Mouse (Mus musculus) midbrain, embryonic 14.5 days (tissue): ENCODE results near the gene Ctns. TPM values are rescaled to one million over a fixed set of nuclear protein-coding genes. Genes with fewer than 3 reads are reported as not detected.

Experiments
- ATAC-seq: fragments of 200-750 bp; cut with Nextera tagmentation; 2 replicates; pipeline ENCODE4 v1.8.0; 2017; ENCODE audit warnings: moderate number of reproducible peaks, moderate library complexity; ENCODE audit not compliant: low FRiP score, low TSS enrichment
- DNase-seq: peaks from one replicate; pipeline ENCODE4 v3.0.0-alpha.2; 2015
- H3K27ac ChIP-seq: fragments of 300-500 bp; sonication (generic); replicated peaks from 2 replicates; pipeline ENCODE4 v1.5.1; 2014; ENCODE audit warnings: mild to moderate bottlenecking, low read depth, low read length, moderate library complexity
- H3K27me3 ChIP-seq: fragments of 300-500 bp; sonication (generic); 2 replicates; pipeline ENCODE4 v1.6.1; 2014; ENCODE audit warnings: low read length, control low read depth, mixed read lengths; ENCODE audit not compliant: control insufficient read depth, insufficient read depth
- H3K36me3 ChIP-seq: fragments of 300-500 bp; sonication (generic); 2 replicates; pipeline ENCODE4 v1.6.1; 2014; ENCODE audit warnings: low read length, control low read depth; ENCODE audit not compliant: control insufficient read depth, insufficient read depth
- H3K4me1 ChIP-seq: fragments of 300-500 bp; sonication (generic); 2 replicates; pipeline ENCODE4 v1.6.1; 2014; ENCODE audit warnings: mild to moderate bottlenecking, antibody characterized with exemption, low read length, control low read depth; ENCODE audit not compliant: control insufficient read depth, insufficient read depth
- H3K4me2 ChIP-seq: fragments of 300-500 bp; sonication (generic); 2 replicates; pipeline ENCODE4 v1.6.1; 2014; ENCODE audit warnings: mild to moderate bottlenecking, low read length, moderate library complexity
- H3K4me3 ChIP-seq: fragments of 300-500 bp; sonication (generic); replicated peaks from 2 replicates; pipeline ENCODE4 v1.5.1; 2014; ENCODE audit warnings: low read depth, low read length
- H3K9ac ChIP-seq: fragments of 300-500 bp; sonication (generic); replicated peaks from 2 replicates; pipeline ENCODE4 v1.6.1; 2014; ENCODE audit warnings: mild to moderate bottlenecking, low read length, moderate library complexity
- H3K9me3 ChIP-seq: fragments of 300-500 bp; sonication (generic); 2 replicates; pipeline ENCODE4 v1.6.1; 2016; ENCODE audit warnings: low read length, control low read depth, mixed read lengths; ENCODE audit not compliant: control insufficient read depth
- WGBS: fragments of 180-500 bp; shearing (Covaris S2); extraction: QIAGEN DNeasy Blood & Tissue Kit; methylation state at CpG from one replicate; pipeline ENCODE4 v1.1.7; 2014; 5-methylcytosine and 5-hydroxymethylcytosine counted together
- polyA plus RNA-seq: library from polyadenylated mRNA; unstranded; fragments of >200 nt; fragmentation: Nextera tagmentation; extraction: Ambion mirVana; gene quantifications from 2 replicates; pipeline ENCODE4 v1.2.1, GENCODE M21; 2014

Ctns gene
- polyA plus RNA-seq, 1 experiment from 2014 or later: 23.0 TPM

GRCm38 (mm10) chr11:73168071-73168470, 30.8 kb downstream of the Ctns start:
- Histone ChIP-seq H3K36me3 (0 out of 2 replicates have a peak, but pooled peaks cover 2% of the 10 kb centered on the region), H3K27ac (no peak overlapping the region), H3K9ac (no peak overlapping the region), H3K27me3 (no peaks in the 10 kb centered on the region), H3K9me3 (no peaks in the 10 kb centered on the region), H3K4me2 (no peak overlapping the region), H3K4me1 (no peaks in the 10 kb centered on the region), H3K4me3 (no peak overlapping the region)
- DNase-seq (no peak), ATAC-seq (no peak)
- 82% methylated on average over 8 of the region's 8 CpGs for WGBS

GRCm38 (mm10) chr11:73162284-73162683, 36.6 kb downstream of the Ctns start:
- Histone ChIP-seq H3K9ac (no peak overlapping the region), H3K36me3 (no peaks in the 10 kb centered on the region), H3K27ac (no peak overlapping the region), H3K9me3 (no peaks in the 10 kb centered on the region), H3K4me1 (no peaks in the 10 kb centered on the region; the same call in 1 of the 2 replicates), H3K4me3 (no peak overlapping the region), H3K4me2 (no peak overlapping the region), H3K27me3 (peaks cover 19% of the 10 kb centered on the region)
- no peak for ATAC-seq
- 84% methylated on average over 5 of the region's 5 CpGs for WGBS
- DNase-seq: no peak

GRCm38 (mm10) chr11:73161616-73162015, 37.2 kb downstream of the Ctns start:
- WGBS: 84% methylated on average over 4 of the region's 4 CpGs
- Histone ChIP-seq H3K27me3 (peaks cover 19% of the 10 kb centered on the region), H3K4me1 (no peaks in the 10 kb centered on the region; the same call in 1 of the 2 replicates), H3K9ac (no peak overlapping the region), H3K4me2 (no peak overlapping the region), H3K27ac (no peak overlapping the region), H3K9me3 (no peaks in the 10 kb centered on the region), H3K36me3 (no peaks in the 10 kb centered on the region), H3K4me3 (no peak overlapping the region)
- ATAC-seq (no peak), DNase-seq (no peak)

GRCm38 (mm10) chr11:73160811-73161200, 38.0 kb downstream of the Ctns start:
- H3K27ac ChIP-seq: no peak overlapping the region
- peaks cover 19% of the 10 kb centered on the region for H3K27me3 ChIP-seq
- H3K36me3 ChIP-seq: no peaks in the 10 kb centered on the region
- 33% methylated on average over 6 of the region's 6 CpGs for WGBS
- DNase-seq: no peak
- no peak overlapping the region for H3K9ac ChIP-seq
- H3K4me1 ChIP-seq: no peaks in the 10 kb centered on the region; the same call in 1 of the 2 replicates
- peak overlapping the region; percentile 68 for H3K4me2 ChIP-seq
- H3K9me3 ChIP-seq: no peaks in the 10 kb centered on the region
- no peak for ATAC-seq
- H3K4me3 ChIP-seq: peak overlapping the region; percentile 38

- Histone ChIP-seq H3K9ac (peak within 1 kb of the TSS; percentile 43; the same call in 1 of the 2 replicates), H3K9me3 (no peaks in the 10 kb centered on the region), H3K36me3 (no peaks in the 10 kb centered on the region), H3K4me3 (peak within 1 kb of the TSS; percentile 38), H3K4me2 (peak within 1 kb of the TSS; percentile 68), H3K27ac (no peak within 1 kb of the TSS; the same call in 1 of the 2 replicates), H3K27me3 (peaks cover 19% of the 10 kb centered on the region), H3K4me1 (no peaks in the 10 kb centered on the region; the same call in 1 of the 2 replicates)
- DNase-seq: peak; percentile 63
- peak; percentile 40 for ATAC-seq
- 3% methylated on average over 49 of the region's 49 CpGs for WGBS
Measured at GRCm38 (mm10) chr11:73159957-73160810, 38.7 kb downstream of the Ctns start, which contains the start of gene P2rx5. Gene P2rx5 (plus strand): TSS chr11:73160421.

GRCm38 (mm10) chr11:73155071-73155470, 43.8 kb downstream of the Ctns start:
- Histone ChIP-seq H3K9ac (no peak overlapping the region), H3K27me3 (peaks cover 12% of the 10 kb centered on the region), H3K36me3 (no peaks in the 10 kb centered on the region), H3K27ac (no peak overlapping the region), H3K4me2 (no peak overlapping the region), H3K9me3 (no peaks in the 10 kb centered on the region), H3K4me3 (no peak overlapping the region), H3K4me1 (no peaks in the 10 kb centered on the region)
- DNase-seq: no peak
- ATAC-seq: no peak
- 81% methylated on average over 6 of the region's 6 CpGs for WGBS

- ATAC-seq (no peak), DNase-seq (no peak)
- H3K27ac ChIP-seq: no peak overlapping the region
- H3K4me1 ChIP-seq: no peaks in the 10 kb centered on the region
- H3K27me3 ChIP-seq: no peaks in the 10 kb centered on the region
- H3K9me3 ChIP-seq: no peaks in the 10 kb centered on the region
- whole genome bisulfite sequencing: 66% methylated on average over 9 of the region's 9 CpGs
- no peaks in the 10 kb centered on the region for H3K36me3 ChIP-seq
- H3K4me3 ChIP-seq: no peak overlapping the region
- no peak overlapping the region for H3K4me2 ChIP-seq
- no peak overlapping the region for H3K9ac ChIP-seq
Measured at GRCm38 (mm10) chr11:73148209-73148608, 50.6 kb downstream of the Ctns start.

- DNase-seq (no peak), ATAC-seq (no peak)
- Histone ChIP-seq H3K9me3 (no peaks in the 10 kb centered on the region), H3K27ac (no peak overlapping the region), H3K4me2 (no peak overlapping the region), H3K27me3 (no peaks in the 10 kb centered on the region), H3K9ac (no peak overlapping the region), H3K4me1 (no peaks in the 10 kb centered on the region), H3K36me3 (no peaks in the 10 kb centered on the region), H3K4me3 (no peak overlapping the region)
- WGBS: 50% methylated on average over 7 of the region's 7 CpGs
Measured at GRCm38 (mm10) chr11:73146975-73147365, 51.9 kb downstream of the Ctns start.
